Mouse (Mus musculus): ENCODE data around the gene Pafah1b3.
"Not testable (repeated sequence)": the region's sequence is repeated elsewhere in the genome, so short reads cannot be mapped to it uniquely, and the experiment has no call there.

Pafah1b3 gene

GRCm38 (mm10) chr7:25269029-25269428, 28.8 kb downstream of the Pafah1b3 start:
- no peak for DNase-seq (ENCODE audit: low read depth, low spot score)

GRCm38 (mm10) chr7:25268588-25268987, 29.2 kb downstream of the Pafah1b3 start:
- DNase-seq (ENCODE audit: low read depth, low spot score), result no peak

GRCm38 (mm10) chr7:25267751-25268463, 29.9 kb downstream of the Pafah1b3 start:
- DNase-seq (ENCODE audit: low read depth, low spot score), result peak; percentile 98

GRCm38 (mm10) chr7:25267301-25267750, 30.5 kb downstream of the Pafah1b3 start, which contains the start of gene Cic:
TSS of gene Cic (plus strand) at chr7:25267704.
- peak; percentile 96 for DNase-seq (ENCODE audit: low read depth, low spot score)

- no peak for DNase-seq (ENCODE audit: low read depth, low spot score)
Observed at GRCm38 (mm10) chr7:25266180-25266962, 31.4 kb downstream of the Pafah1b3 start.

- DNase-seq (ENCODE audit: low read depth, low spot score), result not testable (repeated sequence)
Observed at GRCm38 (mm10) chr7:25265743-25266142, 32.0 kb downstream of the Pafah1b3 start.

- no peak for DNase-seq (ENCODE audit: low read depth, low spot score)
Observed at GRCm38 (mm10) chr7:25263968-25264870, 33.6 kb downstream of the Pafah1b3 start.

GRCm38 (mm10) chr7:25261896-25262295, 35.9 kb downstream of the Pafah1b3 start:
- DNase-seq (ENCODE audit: low read depth, low spot score), result no peak

- DNase-seq (ENCODE audit: low read depth, low spot score), result no peak
Observed at GRCm38 (mm10) chr7:25251822-25252221, 46.0 kb downstream of the Pafah1b3 start.

- DNase-seq (ENCODE audit: low read depth, low spot score), result no peak
Observed at GRCm38 (mm10) chr7:25251071-25251791, 46.6 kb downstream of the Pafah1b3 start.

- DNase-seq (ENCODE audit: low read depth, low spot score), result no peak
Observed at GRCm38 (mm10) chr7:25250141-25250972, 47.4 kb downstream of the Pafah1b3 start, which contains the start of gene Erf. TSS of gene Erf (minus strand) at chr7:25250761.

- no peak for DNase-seq (ENCODE audit: low read depth, low spot score)
Observed at GRCm38 (mm10) chr7:25249314-25250140, 48.3 kb downstream of the Pafah1b3 start.

GRCm38 (mm10) chr7:25248846-25249313, 48.9 kb downstream of the Pafah1b3 start:
- DNase-seq (ENCODE audit: low read depth, low spot score), result no peak

GRCm38 (mm10) chr7:25248018-25248647, 49.7 kb downstream of the Pafah1b3 start:
- no peak for DNase-seq (ENCODE audit: low read depth, low spot score)

GRCm38 (mm10) chr7:25247498-25247897, 50.3 kb downstream of the Pafah1b3 start:
- no peak for DNase-seq (ENCODE audit: low read depth, low spot score)

- DNase-seq (ENCODE audit: low read depth, low spot score), result no peak
Observed at GRCm38 (mm10) chr7:25246759-25247137, 51.0 kb downstream of the Pafah1b3 start.

- no peak for DNase-seq (ENCODE audit: low read depth, low spot score)
Observed at GRCm38 (mm10) chr7:25246079-25246758, 51.6 kb downstream of the Pafah1b3 start.

All from WW6 (cell line).